Mouse (Mus musculus): ENCODE results near the gene Exoc4.

Exoc4 gene

DNA sequence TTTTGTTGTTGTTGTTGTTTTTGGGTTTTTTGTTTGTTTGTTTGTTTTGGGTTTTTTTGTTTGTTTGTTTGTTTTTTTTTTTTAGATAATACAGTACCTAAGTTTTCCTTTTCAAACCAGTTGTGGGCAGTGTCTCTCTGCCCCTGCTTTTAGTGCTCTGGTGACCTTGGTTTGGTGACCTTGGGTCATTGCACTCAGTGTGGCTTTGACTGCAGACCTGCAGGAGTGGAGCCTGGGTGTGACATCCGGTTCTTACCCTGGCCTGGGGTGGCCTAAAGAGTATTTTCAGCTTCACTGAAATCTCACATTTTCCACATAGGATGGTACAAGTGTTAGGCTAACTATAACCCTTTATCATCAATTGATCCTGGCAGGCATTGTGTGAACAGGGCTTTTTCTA is 371.8 kb downstream of the Exoc4 start:
- in situ Hi-C loops (cut with MboI): no loop called here

DNA sequence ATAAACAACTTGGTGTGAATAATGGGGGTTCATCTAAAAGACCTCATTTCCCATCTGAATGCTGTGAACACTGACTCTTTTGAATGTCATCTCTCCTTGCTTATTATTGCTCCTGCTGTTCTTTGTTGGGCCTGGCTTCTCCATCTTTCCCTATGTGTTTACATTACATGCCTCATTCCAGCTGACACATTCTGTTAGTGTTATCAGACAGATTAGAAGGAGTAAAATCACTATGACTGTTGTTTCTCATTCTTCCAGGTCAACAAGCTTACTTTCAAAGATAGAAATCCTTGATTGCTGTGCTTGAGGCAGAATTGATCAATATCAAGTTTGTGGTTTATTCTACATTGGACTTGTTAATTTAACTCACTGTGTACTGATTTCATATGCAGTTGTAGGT is 377.0 kb downstream of the Exoc4 start:
- in situ Hi-C loops (cut with MboI): no loop called here

DNA sequence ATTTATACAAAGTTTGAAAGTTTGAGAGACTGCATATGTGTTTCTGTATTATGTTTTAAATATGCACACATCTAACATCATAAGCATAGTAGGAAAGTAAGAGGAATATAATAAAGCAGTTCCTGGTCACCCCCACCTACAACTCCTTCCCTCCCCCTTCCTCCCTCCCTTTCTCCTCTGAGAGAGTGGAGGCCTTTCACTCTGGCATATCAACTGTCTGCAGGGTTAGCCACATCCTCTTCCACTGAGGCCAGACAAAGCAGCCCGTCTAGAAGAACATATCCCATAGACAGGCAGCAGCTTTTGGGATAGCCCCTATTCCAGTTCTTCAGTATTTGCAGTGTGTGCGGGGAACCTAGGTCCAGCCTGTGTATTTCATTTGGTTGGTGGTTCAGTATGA is 382.2 kb downstream of the Exoc4 start:
- in situ Hi-C loops (cut with MboI): no loop called here

DNA sequence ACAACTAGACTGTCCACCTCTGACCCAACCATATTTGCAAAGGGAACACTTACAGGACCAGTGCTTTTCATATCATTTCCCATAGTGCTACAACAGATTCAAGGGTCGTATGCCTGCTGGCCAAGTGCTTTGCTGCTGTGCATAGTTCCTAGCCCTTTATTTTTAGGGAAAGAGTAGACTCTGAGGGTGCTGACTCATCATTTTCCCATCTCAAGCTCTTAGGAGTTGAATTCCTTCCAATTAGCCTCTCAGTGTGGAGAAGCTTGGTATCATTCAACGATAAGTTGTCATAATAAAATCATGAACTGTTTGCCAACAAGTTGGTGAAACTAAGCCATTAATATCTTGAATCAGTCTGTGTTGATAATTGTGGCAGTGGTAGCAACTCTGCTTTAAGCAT is 388.3 kb downstream of the Exoc4 start:
- in situ Hi-C loops (cut with MboI): no loop called here

DNA sequence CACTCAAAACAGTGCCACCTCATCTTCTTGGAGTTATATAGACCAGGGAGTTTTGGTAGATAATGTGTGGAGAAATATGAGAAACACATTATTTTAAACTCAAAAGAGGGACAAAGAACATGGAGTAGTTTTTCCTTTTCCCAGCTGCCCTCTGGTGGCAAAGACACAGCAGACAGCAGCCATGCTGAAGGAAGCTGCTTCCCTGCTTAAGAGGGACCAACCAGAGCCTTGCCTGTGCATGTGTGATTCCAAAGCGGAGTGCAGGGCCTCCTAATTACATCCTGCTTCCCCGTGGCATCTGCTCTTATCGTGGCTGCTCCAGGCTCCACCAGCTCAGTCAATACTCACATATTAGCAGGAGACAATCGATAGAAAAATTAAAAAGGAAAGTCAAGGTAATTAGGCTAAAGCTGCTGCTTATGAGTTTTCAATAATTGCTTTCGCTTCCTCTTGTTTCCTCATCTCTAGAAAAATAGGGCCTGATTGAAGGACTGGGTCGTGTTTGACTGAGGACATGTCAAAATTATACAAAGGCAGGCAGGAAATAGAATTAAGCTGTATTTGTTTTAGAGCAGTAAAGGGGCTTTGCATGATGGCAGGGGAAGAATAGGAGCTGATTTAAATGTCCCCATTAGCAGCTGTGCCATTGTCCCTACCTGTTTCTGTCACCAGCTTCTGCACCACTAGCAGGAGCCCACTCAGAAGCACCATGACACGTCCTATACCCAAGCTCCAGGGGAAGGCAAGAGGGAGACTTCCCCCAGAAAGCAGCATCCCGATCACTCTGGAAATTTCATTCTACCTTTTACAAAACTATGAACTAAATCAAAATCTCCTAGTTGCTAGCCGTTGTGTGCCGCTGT is 433.1 kb downstream of the Exoc4 start:
- in situ Hi-C loops (cut with MboI): no loop called here

DNA sequence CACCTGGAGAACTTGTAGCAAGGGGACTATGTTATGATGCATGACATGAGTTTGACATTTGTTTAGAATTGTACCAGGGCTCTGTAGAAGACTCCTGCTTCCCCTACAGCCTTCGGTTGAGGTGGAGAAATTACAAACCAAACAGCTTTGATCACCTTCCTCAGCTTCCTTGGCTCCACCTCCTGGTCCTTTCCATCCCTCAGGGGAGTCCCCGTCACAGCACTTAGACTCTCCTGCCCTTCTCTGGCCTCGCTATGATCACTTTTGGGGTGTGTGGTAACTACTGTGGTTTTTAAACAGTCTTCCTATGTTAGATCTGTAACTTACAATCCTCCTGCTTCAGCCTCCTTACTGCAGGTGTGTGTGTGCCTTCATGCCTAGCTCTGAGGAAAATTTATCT is 434.6 kb downstream of the Exoc4 start:
- in situ Hi-C loops (cut with MboI): no loop called here

DNA sequence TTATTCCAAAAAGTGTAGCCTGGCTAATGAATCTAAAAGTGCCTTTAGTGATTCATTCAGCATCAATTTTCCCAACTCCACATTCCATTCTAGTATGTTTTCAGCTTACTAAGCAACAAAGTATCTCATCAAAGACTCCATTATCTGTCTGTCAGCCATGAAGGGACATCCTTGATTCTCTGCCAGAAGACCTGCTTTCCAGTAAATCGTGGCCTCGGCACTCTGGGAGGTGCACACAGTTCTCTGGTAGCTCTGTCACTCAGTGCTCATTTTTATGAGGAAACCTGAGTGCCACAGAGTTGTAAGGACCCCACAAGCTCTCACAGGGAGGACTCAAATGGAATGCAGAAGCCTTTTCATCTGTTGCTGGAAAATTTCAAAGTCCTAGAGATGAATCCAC is 436.4 kb downstream of the Exoc4 start:
- in situ Hi-C loops (cut with MboI): no loop called here

DNA sequence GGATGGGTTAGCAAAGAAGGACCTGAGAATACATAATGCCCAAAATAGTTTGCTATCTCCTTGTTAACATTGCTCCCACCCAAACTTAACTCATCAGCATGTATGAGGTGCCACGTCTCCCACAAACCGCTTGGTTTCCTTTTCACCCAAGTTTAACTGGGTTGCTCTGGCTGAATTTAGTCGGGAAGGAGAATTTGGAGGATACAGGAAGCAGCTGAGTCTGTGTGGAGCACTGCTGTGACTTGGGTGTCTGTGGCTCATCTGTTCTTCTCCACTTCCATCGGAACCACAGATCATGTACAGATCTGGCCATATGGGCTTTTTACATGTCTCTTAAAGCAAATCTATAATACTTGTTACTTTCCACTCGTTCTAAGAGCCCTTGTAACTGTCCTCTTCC is 441.7 kb downstream of the Exoc4 start:
- in situ Hi-C loops (cut with MboI): no loop called here

DNA sequence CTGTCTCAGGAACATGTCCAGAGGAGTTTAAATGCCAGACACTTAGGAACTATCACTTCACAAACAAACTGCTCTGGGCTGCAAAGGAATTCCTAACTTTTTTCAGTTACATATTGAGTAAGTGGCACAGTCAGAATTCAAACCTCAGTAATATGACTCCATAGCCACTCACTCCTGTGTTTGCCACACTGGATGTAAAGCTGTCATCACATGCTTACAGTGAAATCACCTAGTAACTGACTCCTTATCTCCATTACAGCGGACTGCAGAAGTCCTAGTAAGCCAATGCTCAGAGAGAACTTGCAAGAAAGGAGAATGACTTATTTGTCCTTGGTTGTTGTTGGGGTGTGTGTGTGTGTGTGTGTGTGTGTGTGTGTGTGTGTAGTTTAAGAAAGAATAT is 448.1 kb downstream of the Exoc4 start:
- in situ Hi-C loops (cut with MboI): no loop called here

DNA sequence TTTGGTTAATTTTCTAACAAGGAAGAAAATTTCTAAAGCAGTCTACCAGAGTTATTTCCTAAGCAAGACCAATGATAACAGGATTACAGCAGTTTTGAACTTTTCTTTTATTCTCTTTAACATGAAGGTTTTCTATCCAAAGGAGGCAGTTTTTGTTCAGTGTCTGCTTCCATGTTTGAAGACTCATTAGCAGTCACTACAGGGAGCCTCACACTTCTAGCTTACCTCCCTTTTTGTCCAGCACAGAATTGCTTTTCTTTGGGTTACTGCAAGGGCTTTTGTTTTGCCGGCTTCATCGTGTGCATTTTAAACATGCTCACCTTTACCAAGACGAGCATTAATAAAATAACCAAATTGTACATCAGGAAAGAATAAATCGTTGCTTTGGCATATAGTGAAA is 460.0 kb downstream of the Exoc4 start:
- in situ Hi-C loops (cut with MboI): no loop called here

DNA sequence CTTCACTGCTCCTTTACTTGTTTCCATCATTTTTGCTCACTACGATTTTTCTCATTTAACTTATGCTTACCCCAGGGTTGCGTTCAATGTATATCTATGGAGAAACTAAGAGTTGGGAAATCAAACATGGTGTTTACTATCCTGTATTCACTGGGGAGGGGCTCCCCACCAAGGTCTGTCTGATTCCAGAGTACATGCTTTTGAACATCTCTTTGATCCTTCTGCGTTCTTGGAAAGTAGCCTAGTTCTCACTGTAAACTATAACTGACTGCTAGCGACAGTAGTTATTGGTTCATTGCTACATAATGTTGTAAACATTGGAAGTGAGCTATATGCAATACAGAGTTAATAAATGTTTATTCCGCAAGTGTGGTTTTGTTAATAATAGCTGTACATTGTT is 460.5 kb downstream of the Exoc4 start:
- in situ Hi-C loops (cut with MboI): no loop called here

DNA sequence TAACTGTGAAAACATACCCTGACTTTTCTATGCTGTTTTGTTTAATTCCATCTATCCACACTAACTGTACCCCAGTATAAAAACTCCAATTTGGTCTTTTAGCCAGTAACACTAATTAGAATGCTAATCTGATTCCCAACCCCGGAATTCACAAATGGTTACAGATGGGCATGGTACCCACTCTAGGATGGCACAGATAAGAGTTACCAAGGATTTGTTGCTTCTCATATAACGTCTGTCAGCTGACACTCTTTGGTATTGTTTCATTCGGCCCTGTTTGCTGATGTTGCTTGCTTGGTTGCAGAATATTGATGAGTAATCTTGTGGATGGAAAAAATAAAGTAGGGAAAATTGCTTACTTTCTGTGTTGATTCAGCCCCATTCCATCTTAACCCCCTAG is 462.9 kb downstream of the Exoc4 start:
- in situ Hi-C loops (cut with MboI): no loop called here

DNA sequence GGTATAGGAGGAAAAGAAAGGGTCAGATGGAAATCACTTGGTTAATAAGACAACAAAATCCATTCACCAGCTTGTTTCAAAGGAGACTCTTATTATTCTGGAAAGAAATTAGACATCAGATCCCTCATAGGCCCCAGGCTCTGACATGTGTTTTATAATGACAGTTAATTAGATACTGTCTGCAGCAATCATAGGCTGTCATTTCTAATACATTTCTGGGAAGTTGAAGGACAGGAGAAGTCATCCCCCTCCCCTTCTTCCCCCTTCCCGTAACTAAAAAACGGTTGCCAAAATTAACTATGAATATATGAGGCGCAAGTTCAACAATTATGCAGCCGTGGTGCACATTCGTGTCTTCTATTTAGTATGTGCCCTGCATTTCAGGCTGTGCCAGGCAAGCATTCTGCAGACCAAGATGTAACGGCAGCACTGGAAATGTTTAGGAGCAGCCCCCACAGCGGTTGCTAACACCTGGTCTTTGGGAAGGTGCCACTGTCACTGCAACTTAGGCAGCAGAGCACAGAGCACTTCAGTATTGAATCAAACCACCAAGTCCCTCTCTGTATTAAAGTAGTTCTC is 463.7 kb downstream of the Exoc4 start:
- in situ Hi-C loops (cut with MboI): no loop called here

DNA sequence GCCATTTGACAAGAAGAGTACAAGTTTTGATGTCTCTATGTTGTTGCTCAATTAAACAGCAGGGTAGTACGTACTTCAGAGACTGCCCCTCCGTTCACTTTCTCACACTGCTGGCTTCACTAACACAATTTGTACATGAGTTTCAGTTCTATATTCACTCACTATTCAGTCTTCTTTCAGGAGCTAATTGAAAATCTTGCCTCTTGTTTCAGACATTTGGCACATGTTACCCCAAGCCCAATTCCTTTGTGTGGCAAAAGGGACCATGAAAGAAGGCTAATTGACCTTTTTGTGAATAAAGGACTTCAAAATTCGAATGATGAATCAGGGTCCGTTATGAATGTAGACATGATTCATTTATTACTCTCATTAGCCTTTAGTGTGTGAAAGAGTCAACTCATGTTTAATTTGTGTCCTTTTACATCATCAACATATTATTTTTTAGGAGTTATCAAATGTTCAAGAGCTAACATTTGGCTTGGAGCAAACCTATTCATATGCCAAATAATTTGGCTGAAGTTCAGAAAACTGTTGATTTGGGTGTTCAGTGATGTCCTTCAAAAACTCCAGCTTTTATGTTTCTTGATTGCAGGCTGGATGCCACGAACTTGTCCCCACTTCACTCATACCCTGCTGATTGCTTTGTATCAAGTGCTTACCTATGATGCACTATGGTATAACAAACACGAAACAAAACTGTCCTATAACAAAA is 467.5 kb downstream of the Exoc4 start:
- in situ Hi-C loops (cut with MboI): no loop called here

DNA sequence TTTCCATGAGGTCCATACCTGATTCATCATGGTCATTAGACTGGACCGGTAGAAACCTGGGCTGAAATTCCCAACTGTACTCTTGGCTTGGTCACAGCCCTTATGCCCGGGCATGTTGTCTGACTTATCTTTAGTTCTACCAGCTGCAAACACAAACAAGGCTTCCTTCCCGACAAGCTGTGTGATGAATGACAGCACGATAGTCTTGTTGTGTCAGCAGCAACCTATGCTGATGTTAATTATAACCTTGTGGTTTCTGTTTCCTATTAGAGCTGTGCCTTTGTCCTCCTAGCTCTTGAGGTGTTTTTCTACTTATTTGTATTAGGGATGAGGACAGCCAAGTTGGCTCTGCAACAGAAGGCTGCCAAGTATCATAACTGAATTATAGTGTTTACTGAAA is 472.3 kb downstream of the Exoc4 start:
- in situ Hi-C loops (cut with MboI): no loop called here

DNA sequence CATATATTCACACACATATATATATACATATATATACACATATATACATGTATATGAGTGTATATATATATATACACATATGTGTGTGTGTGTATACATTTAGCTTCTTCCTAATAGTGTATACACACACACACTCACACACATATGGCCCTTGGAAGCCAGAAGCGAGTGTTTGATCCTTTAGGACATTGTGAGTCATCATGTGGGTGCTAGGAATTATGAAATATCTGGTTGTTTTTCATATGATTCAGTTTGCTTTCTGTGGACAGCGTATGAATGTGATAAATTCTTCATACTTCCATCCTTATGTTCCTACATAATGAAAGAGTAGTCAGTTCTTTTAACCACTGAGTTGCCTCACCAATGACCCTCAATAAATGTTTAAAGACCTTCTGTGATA is 473.9 kb downstream of the Exoc4 start:
- in situ Hi-C loops (cut with MboI): no loop called here

DNA sequence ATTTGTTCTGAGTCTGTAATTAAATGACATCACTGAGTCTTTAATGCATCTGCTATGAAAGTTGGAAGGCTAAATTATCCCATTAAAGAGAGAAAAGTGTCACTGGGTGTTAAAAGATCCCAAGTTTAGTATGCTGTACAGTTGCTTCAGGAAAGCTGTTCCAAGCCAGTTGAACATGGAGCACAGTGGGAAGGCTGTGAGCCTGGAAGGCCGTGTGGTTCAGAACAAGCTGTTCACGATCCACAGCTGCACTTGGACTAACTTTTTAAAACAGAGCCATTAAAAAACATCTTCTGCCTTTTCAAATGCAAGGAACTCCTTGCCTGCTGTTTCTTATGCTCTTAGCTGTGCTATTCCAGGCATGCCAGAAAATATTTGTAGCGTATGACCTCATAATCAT is 475.7 kb downstream of the Exoc4 start:
- in situ Hi-C loops (cut with MboI): no loop called here

DNA sequence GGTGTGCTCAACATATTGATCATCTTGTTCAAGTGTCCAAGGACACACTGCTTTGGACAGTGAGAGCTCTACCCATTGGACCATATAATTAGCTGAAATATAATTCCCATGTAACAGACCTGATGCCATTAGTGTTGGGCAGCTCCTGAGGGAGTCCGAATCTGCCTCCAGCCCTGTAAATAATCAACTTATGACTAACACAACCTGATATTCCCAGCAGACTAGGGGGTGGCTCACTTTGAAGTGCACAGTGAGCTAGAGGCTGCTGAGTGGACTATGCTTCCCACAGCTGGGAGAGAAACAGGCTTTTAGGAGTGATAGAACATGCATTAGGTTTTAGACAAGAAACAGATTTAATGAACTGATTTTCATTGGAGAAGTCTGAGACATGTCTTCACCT is 478.4 kb downstream of the Exoc4 start:
- in situ Hi-C loops (cut with MboI): no loop called here

DNA sequence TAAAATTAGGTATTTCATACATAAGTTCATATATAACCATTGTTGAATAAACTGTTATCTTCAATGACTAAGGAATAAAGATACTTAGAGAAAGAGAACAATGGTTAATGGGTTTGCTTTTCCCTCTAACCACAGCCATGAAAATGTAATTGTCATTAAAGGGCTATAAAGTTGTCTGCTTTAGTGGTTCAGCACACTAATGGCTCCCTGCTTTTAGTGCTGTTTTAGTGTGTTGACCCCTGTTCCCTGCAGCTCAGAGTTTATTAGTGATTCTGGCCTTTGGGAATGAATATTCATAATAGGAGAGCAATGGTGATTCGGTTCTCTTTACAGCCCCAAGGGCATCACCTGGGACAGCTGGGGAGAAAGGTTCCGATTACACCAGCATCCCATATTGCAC is 483.3 kb downstream of the Exoc4 start:
- in situ Hi-C loops (cut with MboI): no loop called here

DNA sequence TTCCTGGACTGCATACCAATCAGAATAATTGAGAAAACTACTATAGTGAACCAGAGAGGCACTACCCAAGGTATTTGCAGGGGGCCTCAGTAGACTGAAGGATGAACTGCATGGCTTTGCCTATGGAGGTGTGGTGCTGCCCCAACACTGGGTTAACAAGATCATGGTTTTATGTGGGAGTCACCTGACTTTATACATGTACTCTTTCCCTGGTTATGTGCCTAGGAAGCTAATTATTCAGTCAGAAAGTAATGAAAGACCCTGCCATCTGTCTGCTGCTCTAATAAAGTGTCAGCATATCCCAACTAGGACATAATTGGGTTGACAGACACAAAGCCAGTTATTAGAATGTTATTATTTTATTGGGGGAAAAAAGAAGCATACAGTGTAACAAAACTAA is 484.7 kb downstream of the Exoc4 start:
- in situ Hi-C loops (cut with MboI): no loop called here

DNA sequence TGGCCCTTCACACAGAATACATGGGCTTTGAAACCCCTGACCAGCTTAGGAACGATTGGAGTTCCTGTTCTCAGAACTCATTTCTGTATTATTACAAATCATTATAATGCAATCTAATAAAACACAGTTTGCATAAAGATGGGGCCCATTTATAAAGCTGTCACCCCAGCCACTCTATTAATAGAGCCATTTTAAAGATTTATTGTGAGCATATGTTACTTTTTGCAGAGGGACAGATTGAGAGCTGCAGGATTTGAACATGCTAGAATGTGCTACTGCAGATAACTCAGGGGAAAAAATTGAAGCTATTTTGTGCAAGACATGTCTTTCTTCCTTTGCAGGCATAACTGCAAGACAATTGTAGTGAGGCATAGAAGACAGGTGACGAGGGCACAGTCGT is 485.1 kb downstream of the Exoc4 start:
- in situ Hi-C loops (cut with MboI): no loop called here

DNA sequence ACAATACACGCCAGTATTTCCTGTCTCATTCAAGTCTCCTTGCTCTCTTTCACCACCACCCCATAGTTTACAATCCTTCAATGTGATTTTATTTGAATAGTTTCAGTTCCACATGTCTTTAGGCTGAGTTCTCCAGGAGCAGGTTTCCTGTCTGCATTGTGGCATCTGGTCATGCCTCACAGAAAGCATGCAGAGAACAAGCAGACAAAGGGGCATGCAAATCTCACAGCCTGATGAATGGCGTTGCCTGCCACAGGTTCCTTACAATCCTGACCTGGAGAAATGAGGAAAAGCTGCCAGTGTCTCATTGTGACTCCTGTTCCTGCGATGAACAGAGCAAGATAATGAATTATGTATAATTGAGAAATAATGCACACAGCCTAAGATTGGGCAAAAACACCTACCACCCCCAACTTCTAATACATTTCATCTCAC is 490.0 kb downstream of the Exoc4 start:
- in situ Hi-C loops (cut with MboI): no loop called here

DNA sequence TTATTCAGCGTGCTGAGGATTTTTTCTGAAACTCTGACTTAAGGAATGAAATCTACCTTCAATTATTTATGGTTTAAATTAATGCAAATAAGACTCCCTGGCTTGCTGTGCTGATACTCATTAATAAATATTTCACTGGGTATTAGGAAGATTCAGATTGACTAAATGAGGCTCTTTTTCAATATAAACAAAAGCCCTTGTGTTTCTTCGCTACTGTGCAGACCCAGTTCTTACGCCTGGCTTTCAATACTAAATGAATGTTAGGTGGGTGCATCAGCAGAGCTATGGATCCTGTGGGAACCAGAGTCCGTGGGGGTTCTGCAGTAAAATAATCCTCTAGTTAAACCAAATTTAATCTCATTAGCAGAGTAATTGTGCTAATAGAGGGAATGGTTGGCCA is 490.4 kb downstream of the Exoc4 start:
- in situ Hi-C loops (cut with MboI): no loop called here

Measured in mature B cell (primary cell).